Mouse (Mus musculus) lung, embryonic 14.5 days (tissue): ENCODE results near the gene Pias3. TPM values are rescaled to one million over a fixed set of nuclear protein-coding genes. Genes with fewer than 3 reads are reported as not detected.
A peak's percentile ranks its signal among the peaks of the same experiment; 100 is the strongest.

Experiments
- ATAC-seq: fragments of 200-750 bp; cut with Nextera tagmentation; 2 replicates; pipeline ENCODE4 v1.8.0; 2017; ENCODE audit warnings: mild to moderate bottlenecking, moderate TSS enrichment, moderate library complexity; ENCODE audit not compliant: insufficient read depth
- DNase-seq: peaks from one replicate; pipeline ENCODE4 v3.0.0-alpha.2; 2015
- H3K27ac ChIP-seq: fragments of 300-500 bp; sonication (generic); 2 replicates; pipeline ENCODE4 v1.5.1; 2014; ENCODE audit warnings: low read depth, mild to moderate bottlenecking, moderate library complexity
- H3K27me3 ChIP-seq: fragments of 300-500 bp; sonication (generic); 2 replicates; pipeline ENCODE4 v1.6.1; 2014; ENCODE audit warnings: low read length, control low read depth; ENCODE audit not compliant: insufficient read depth
- H3K36me3 ChIP-seq: fragments of 300-500 bp; sonication (generic); 2 replicates; pipeline ENCODE4 v1.6.1; 2014; ENCODE audit warnings: control low read depth; ENCODE audit not compliant: insufficient read depth
- H3K4me1 ChIP-seq: fragments of 300-500 bp; sonication (generic); 2 replicates; pipeline ENCODE4 v1.6.1; 2014; ENCODE audit warnings: antibody characterized with exemption, control low read depth; ENCODE audit not compliant: insufficient read depth
- H3K4me2 ChIP-seq: fragments of 300-500 bp; sonication (generic); 2 replicates; pipeline ENCODE4 v1.6.1; 2014; ENCODE audit warnings: mild to moderate bottlenecking
- H3K4me3 ChIP-seq: fragments of 300-500 bp; sonication (generic); 2 replicates; pipeline ENCODE4 v1.5.1; 2014; ENCODE audit warnings: low read depth, low read length
- H3K9ac ChIP-seq: fragments of 300-500 bp; sonication (generic); 2 replicates; pipeline ENCODE4 v1.6.1; 2014
- H3K9me3 ChIP-seq: fragments of 300-500 bp; sonication (generic); 2 replicates; pipeline ENCODE4 v1.6.1; 2016; ENCODE audit warnings: low read depth, low read length, control low read depth
- CTCF ChIP-seq: IDR thresholded peaks from 2 replicates; pipeline ENCODE4 v1.5.1; 2016; ENCODE audit warnings: antibody characterized with exemption, low read depth
- WGBS: fragments of 180-500 bp; shearing (Covaris S2); extraction: QIAGEN DNeasy Blood & Tissue Kit; methylation state at CpG from one replicate; pipeline ENCODE4 v1.1.7; 2014; 5-methylcytosine and 5-hydroxymethylcytosine counted together
- polyA plus RNA-seq: library from polyadenylated mRNA; unstranded; fragments of >200 nt; fragmentation: Nextera tagmentation; extraction: Ambion mirVana; gene quantifications from 2 replicates; pipeline ENCODE4 v1.2.1, GENCODE M21; 2014

The Pias3 gene
- polyA plus RNA-seq, 1 experiment from 2014 or later: 49.1 TPM

- ATAC-seq (no peak), DNase-seq (no peak)
- no peaks in the 10 kb centered on the region for H3K4me1 ChIP-seq
- H3K9ac ChIP-seq: no peak overlapping the region
- no peaks in the 10 kb centered on the region for H3K36me3 ChIP-seq
- peaks cover 5% of the 10 kb centered on the region; the same call in 1 of the 2 replicates for H3K27me3 ChIP-seq
- no peak overlapping the region for H3K4me2 ChIP-seq
- 89% methylated on average over 3 of the region's 3 CpGs for WGBS
- H3K4me3 ChIP-seq: no peak overlapping the region
- TF ChIP-seq CTCF: no peak
- H3K27ac ChIP-seq: no peak overlapping the region
- H3K9me3 ChIP-seq: no peaks in the 10 kb centered on the region
Observed at GRCm38 (mm10) chr3:96675171-96675570, 21.0 kb upstream of the Pias3 start.

- no peak overlapping the region for H3K4me2 ChIP-seq
- peaks cover 9% of the 10 kb centered on the region; the same call in 1 of the 2 replicates for H3K27me3 ChIP-seq
- H3K36me3 ChIP-seq: no peaks in the 10 kb centered on the region
Observed at GRCm38 (mm10) chr3:96675690-96676089, 20.5 kb upstream of the Pias3 start.

GRCm38 (mm10) chr3:96678456-96678855 lies 17.7 kb upstream of the Pias3 start:
- Histone ChIP-seq H3K9ac (no peak overlapping the region), H3K9me3 (no peaks in the 10 kb centered on the region), H3K4me1 (no peaks in the 10 kb centered on the region), H3K27ac (no peak overlapping the region), H3K4me3 (no peak overlapping the region), H3K4me2 (no peak overlapping the region), H3K27me3 (peaks cover 9% of the 10 kb centered on the region; the same call in 1 of the 2 replicates), H3K36me3 (no peaks in the 10 kb centered on the region)
- no peak for TF ChIP-seq CTCF
- ATAC-seq (no peak), DNase-seq (no peak)
- WGBS: 68% methylated on average over 7 of the region's 7 CpGs

More at GRCm38 (mm10) chr3:96675690-96676089, 20.5 kb upstream of the Pias3 start:
- DNase-seq (no peak), ATAC-seq (no peak)
- 69% methylated on average over 3 of the region's 3 CpGs for WGBS
- H3K4me3 ChIP-seq: no peak overlapping the region
- H3K27ac ChIP-seq: no peak overlapping the region
- TF ChIP-seq CTCF: no peak
- H3K9ac ChIP-seq: no peak overlapping the region
- H3K4me1 ChIP-seq: no peaks in the 10 kb centered on the region
- H3K9me3 ChIP-seq: no peaks in the 10 kb centered on the region

GRCm38 (mm10) chr3:96679159-96679674 lies 17.0 kb upstream of the Pias3 start:
- Histone ChIP-seq H3K4me3 (no peak overlapping the region), H3K27me3 (peaks cover 11% of the 10 kb centered on the region), H3K4me1 (no peaks in the 10 kb centered on the region), H3K4me2 (no peak overlapping the region), H3K9ac (no peak overlapping the region), H3K36me3 (no peaks in the 10 kb centered on the region), H3K27ac (no peak overlapping the region), H3K9me3 (no peaks in the 10 kb centered on the region)
- no peak for DNase-seq
- WGBS: 16% methylated on average over 5 of the region's 5 CpGs
- no peak for ATAC-seq
- TF ChIP-seq CTCF: no peak

GRCm38 (mm10) chr3:96680269-96680956 lies 15.8 kb upstream of the Pias3 start:
- Histone ChIP-seq H3K9ac (no peak overlapping the region), H3K36me3 (no peaks in the 10 kb centered on the region), H3K4me3 (no peak overlapping the region), H3K4me1 (no peaks in the 10 kb centered on the region), H3K9me3 (no peaks in the 10 kb centered on the region), H3K4me2 (no peak overlapping the region), H3K27me3 (peaks cover 15% of the 10 kb centered on the region), H3K27ac (no peak overlapping the region)
- ATAC-seq (no peak), DNase-seq (no peak)
- WGBS: 25% methylated on average over 12 of the region's 12 CpGs
- no peak for TF ChIP-seq CTCF

GRCm38 (mm10) chr3:96683496-96683895 lies 12.7 kb upstream of the Pias3 start:
- H3K4me3 ChIP-seq: no peak overlapping the region
- ATAC-seq (no peak), DNase-seq (no peak)
- peaks cover 15% of the 10 kb centered on the region for H3K27me3 ChIP-seq
- TF ChIP-seq CTCF: no peak
- 87% methylated on average over 3 of the region's 3 CpGs for WGBS
- H3K9ac ChIP-seq: no peak overlapping the region
- no peaks in the 10 kb centered on the region for H3K9me3 ChIP-seq
- H3K4me1 ChIP-seq: no peaks in the 10 kb centered on the region
- H3K27ac ChIP-seq: no peak overlapping the region
- H3K4me2 ChIP-seq: no peak overlapping the region
- H3K36me3 ChIP-seq: no peaks in the 10 kb centered on the region

- 40% methylated on average over 17 of the region's 17 CpGs for WGBS
- H3K27me3 ChIP-seq: peaks cover 15% of the 10 kb centered on the region
- peak overlapping the region; percentile 17; the same call in 1 of the 2 replicates for H3K9ac ChIP-seq
Observed at GRCm38 (mm10) chr3:96684151-96684821, 11.9 kb upstream of the Pias3 start.

More at GRCm38 (mm10) chr3:96684151-96684821, 11.9 kb upstream of the Pias3 start:
- TF ChIP-seq CTCF: no peak
- DNase-seq: no peak
- ATAC-seq: no peak
- no peaks in the 10 kb centered on the region for H3K36me3 ChIP-seq
- no peaks in the 10 kb centered on the region for H3K9me3 ChIP-seq
- peak overlapping the region; percentile 56 for H3K4me2 ChIP-seq
- peak overlapping the region; percentile 24 for H3K4me3 ChIP-seq
- H3K27ac ChIP-seq: no peak overlapping the region
- no peaks in the 10 kb centered on the region for H3K4me1 ChIP-seq
